Mouse (Mus musculus) kidney, postnatal 14 days (tissue): ENCODE data around the gene Phf20.
"Not testable (repeated sequence)": the region's sequence is repeated elsewhere in the genome, so short reads cannot be mapped to it uniquely, and the experiment has no call there.

Experiments
- DNase-seq: peaks from one replicate; pipeline ENCODE4 v3.0.0; 2022; ENCODE audit warnings: mixed read lengths

Phf20 gene

DNA sequence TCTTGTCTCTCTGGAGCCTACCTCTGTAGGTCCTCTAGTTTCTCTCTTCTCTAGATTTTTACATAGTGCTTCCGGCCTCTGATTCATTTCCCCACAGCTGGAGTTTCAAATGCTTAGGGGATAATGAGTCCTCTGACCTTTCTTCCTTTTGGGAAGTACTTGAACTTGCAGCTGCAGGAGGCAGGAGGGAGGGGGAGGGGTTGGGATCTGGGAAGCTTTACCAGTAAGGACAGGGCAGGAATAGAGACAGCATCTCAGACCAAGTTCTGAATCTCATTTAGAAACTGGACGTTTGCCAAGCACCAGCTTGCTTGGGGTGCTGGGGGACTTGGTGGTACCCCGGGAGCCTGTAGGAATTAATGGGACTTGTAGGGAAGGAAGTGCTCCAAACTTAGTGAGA lies 3.7 kb downstream of the Phf20 start:
- DNase-seq, result peak; percentile 27

GRCm38 (mm10) chr2:156201486-156201885 lies 5.2 kb downstream of the Phf20 start:
- no peak for DNase-seq

DNA sequence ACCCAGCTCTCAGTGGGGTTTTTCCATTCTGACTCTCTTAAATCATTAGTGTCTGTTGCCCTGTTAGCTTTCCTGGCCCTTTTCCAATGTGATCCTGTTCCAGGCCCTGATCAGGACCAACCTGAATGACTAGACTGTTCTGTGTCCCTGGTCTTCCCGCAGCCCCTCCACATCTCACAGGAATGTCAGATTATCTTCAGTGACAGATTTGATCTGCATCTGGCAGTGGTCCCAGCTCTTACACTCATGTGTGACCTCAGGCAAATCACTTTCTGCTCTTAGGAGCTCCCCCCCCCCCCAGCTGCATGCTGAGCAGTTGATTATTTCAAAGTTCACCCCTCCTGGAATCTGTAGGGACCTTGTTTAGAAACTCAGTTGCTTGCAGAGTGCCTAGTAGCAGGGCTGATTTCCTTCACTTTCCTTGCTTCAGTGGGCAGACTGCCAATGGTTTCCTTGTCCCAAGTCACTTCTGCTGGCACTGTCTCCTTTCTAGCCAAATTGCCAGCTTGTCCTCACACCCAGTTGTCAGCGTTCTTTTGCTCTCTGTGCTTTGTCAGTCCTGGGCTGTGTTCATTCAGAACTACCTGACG lies 6.7 kb downstream of the Phf20 start:
- DNase-seq, result peak; percentile 85

GRCm38 (mm10) chr2:156203917-156204316 lies 7.7 kb downstream of the Phf20 start:
- DNase-seq, result no peak

DNA sequence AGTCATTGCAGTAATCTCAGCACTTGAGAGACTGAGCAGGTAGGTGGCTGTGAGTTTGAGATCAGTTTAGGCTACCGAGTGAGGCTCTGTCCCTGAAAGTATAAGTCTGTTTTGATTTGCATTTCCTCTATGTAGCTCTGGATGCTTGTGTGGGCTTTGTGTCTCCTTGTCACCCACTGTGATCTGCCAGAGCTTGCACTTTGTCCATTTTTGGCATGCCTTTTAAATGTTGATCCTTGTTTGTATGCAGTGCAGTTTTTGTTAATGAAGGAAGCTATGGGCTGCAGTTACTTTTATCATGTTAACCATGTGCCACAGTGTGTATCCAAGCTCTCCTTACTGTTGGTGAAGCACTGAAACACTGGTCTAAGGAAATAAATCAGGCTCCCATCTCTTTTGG lies 21.5 kb downstream of the Phf20 start:
- no peak for DNase-seq

GRCm38 (mm10) chr2:156222100-156222499 lies 25.8 kb downstream of the Phf20 start:
- no peak for DNase-seq

DNA sequence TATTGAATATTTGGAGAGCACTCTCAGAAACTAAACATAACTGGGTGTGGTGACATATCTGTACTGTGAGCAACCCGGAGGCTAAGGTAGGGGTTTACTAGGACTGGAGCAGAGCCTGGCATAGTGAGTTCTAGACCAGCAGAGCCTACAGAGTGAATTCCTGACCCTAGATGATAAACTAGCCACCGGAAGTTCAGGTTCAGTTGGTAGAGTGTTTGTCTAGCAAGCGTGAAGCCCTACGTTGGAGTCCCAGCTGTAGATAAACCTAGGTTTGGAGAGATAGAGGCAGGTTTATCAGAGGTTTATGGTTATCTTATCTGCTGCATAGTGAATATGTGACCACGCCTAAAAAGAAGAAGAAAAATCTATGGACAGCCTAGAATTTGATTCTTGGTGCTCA lies 27.8 kb downstream of the Phf20 start:
- no peak for DNase-seq

- DNase-seq, result no peak
These were observed 31.4 kb downstream of the Phf20 start for GRCm38 (mm10) chr2:156227689-156228088.

DNA sequence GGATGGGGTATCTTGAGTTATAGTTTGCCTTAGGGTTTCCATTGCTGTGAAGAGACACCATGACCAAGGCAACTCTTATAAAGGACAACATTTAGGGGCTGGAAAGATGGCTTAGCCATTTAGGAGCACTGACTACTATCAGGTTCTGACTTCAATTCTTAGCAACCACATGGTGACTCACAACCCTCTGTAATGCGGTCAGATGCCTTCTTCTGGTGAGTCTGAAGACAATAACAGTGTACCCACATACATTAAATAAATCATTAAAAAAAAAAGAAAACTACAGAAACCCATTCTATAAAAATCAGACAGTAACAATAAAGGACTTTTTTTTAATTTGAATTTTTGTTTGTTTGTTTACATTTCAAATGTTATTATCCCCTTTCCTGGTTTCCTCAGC lies 32.9 kb downstream of the Phf20 start:
- no peak for DNase-seq

DNA sequence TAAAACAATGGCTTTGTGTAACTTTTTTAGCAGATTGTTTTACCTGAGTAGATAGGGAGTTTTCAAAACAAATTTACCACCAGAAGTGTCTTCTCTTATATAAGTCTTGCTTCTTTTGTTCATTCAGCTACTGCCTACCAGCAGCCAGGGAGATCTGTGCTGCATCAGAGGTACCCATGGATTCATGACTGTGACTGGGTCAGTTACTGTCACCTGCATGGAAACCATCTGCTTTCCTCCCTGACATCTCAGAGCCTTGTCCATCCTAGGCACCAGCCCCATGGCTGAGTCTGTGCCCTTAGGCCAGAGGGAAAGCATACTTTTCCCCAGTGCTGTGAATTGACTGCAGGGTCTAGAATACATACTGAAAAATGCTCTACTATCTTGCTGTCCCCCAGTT lies 35.1 kb downstream of the Phf20 start:
- no peak for DNase-seq

DNA sequence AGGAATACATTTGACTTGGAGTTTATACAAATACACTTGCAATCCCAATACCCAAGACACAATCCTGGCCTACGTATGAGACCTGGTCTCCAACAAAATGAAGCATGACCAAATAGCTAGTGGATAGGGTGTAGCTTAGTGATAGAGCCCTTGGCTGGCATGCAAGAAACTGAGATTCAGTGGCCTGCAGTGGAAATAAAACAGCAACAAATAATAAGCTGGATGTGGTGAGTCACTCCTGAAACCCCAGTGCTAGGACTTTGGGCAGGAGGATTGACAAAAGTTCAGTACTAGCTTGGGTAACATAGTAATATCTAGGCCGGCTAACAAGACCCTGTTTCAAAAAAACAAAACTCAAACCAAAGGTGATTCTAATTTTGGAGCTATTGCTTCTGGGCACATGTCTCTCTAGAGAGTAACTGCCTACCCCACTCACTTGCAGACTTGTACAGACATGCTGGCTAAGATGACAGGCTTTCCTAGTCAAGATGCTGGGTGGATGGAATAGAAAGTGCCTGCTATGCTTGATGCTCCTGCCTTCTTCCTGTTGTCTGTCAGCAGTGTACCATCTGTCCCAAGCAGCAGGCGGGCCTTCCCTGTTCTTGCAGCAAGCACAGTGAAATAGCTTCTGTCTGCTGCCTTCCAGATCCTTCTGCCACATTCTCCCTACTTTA lies 37.1 kb downstream of the Phf20 start:
- no peak for DNase-seq

GRCm38 (mm10) chr2:156234016-156234415 lies 37.8 kb downstream of the Phf20 start:
- not testable (repeated sequence) for DNase-seq

GRCm38 (mm10) chr2:156235847-156236246 lies 39.6 kb downstream of the Phf20 start:
- DNase-seq, result peak; percentile 48

DNA sequence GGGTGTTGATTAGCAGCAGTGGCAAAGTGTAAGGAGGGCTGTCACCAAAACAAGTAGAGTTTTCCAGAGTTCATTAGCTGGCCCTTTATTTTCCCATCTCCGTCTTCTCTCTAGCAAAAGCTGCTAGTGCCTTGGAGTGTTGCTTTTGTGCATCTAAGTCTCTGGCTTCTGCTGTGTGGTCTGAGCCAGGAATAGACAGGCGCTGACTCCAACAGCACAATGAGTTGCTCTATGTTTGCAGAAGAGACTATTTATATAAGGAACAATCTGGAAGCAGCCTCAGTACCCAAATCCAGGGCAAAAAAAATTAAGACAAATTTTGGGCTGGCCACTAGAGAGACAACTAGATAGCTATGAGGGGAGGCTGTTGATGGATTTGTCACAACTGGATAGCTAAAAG lies 45.4 kb downstream of the Phf20 start:
- DNase-seq, result no peak

DNA sequence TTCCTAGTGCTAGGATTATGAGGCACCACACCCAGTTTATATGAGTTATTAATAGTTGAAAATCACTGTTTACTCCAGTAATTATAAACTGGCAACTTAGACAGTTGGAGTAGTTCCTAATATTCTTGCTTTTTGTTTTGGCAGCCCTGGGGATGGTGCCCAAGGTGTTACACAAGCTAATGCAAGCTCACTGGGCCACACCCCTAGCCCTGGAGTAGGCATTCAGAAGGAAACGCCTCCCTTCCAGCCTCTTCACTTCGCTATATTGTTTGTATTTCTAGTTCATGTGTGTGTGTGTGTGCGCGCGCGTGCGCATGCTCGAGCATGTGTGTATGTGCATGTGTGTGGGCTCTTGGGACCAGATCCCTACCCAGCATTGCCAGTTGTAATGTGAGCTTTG lies 46.7 kb downstream of the Phf20 start:
- DNase-seq, result no peak

GRCm38 (mm10) chr2:156247599-156247998 lies 51.3 kb downstream of the Phf20 start:
- DNase-seq, result no peak

DNA sequence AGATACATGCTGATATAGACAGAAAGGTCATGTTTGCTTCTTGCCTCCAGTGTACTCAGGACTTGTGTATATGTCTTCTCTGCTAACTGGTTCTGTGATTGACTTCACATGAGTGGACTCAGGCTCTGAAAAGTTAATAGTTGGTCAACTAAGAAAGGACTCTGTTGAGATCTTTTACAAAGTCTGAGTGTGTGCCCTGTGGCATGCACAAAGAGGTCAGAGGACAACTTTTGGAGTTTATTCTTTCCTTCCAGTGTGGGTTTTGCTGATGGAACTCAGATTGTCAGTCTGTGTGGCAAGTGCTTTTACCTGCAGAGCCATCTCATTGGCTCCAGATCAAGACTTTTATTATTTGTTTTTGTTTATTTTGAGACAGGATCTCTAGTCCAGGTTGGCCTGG lies 54.5 kb downstream of the Phf20 start:
- no peak for DNase-seq

- DNase-seq, result peak; percentile 34
These were observed 55.0 kb downstream of the Phf20 start for GRCm38 (mm10) chr2:156251291-156251690.

DNA sequence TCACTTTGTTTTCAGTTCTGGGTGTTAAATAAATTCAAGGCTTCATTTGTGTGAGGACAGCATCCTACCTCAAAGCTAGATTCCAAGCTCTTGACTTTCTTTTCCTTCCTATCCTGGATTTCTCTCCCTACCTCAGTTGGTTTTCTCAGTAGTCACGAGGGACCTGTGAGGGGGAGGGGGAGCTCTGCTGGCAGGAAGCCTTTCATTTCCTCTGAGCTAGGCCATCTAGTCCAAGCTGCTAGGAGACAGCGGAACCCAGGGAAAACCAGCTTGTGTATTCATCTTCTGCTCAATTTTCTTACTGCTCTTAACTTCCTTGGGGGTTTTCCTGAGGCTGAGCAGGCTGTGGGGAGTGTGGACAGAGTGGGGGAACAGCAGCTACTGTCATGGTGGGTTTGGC lies 60.8 kb downstream of the Phf20 start:
- DNase-seq, result peak; percentile 73

DNA sequence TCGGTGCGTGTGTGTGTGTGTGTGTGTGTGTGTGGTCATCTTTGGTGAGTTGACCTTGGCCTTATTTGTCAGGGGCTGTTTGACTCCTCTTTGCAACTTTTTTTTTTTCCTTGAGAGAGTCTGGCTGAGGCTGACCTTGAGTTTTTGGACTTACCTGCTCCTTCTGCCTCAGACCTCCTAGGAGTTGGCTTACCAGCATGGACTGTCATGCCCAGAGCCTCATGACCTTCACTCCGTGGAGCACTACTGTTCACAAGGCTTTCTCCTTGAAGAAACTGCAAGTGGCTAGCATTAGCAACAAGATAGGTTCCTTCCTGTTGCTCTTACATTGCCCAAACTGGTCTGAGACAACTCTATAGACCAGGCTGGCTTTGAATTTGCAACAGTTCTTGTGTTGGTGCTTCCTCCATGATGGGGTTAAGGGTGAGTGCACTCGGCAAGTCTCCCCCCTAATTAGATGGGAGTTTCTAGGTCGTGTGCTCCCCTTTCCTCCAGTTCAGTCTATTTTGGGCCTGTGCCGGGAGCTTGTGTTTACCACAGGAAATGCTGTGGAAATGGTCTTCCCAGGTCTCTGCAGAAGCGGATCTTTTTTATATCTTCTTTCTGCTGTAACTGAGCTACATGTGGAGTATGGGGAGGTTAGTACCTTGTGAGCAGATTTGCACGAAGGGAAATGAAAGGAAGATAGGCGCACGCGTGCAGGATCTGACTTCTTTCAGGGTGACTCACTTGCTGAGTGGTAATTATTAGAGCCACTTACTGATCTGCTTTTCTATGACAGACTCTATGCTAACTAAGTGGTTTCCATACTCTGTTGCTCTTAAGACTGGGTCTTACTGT lies 61.9 kb downstream of the Phf20 start:
- DNase-seq, result peak; percentile 50

DNA sequence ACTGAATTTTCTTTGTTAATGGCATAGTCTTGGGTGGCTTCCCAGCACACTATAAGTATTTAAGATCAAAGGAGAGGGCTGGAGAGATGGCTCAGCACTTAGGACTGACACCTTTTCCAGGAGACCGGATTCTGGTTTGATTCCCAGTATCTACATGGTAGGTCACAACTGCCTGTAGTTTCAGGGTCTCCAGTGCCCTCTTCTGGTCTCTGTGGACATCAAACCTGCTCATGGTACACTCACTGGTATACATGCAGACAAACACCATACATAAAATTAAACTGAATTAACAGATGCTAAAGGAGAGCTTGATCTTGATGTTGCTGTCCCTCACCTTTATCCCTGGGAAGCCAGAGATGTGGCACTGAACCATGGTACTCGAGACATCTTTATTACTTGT lies 64.7 kb downstream of the Phf20 start:
- no peak for DNase-seq

GRCm38 (mm10) chr2:156263204-156263893 lies 67.1 kb downstream of the Phf20 start:
- DNase-seq, result no peak

DNA sequence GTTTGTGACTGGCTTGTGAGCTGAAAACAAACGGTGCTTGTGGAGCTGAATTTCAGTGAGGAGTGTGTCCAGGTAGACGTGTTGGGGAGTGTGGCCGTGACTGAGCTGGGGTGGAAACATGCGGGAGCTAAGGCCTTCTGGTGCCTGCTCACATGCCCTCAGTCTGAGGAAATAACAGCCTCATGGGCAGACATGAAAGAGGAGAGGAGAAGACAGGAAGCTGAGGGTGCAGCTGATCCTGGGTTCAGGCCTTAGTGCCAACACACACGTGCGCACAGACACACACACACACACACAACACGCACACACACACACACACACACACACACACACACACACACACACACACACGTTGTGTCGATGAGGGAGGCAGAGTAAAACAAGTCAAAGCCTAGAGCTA lies 71.4 kb downstream of the Phf20 start:
- no peak for DNase-seq
